Mouse (Mus musculus): ENCODE measurements around the gene Cks1b. TPM values are rescaled to one million over a fixed set of nuclear protein-coding genes. Genes with fewer than 3 reads are reported as not detected.

The Cks1b gene
- polyA plus RNA-seq, 1 experiment from 2014 or later, result 589 TPM

GRCm38 (mm10) chr3:89391663-89392511 lies 26.3 kb downstream of the Cks1b start:
- Histone ChIP-seq H3K9me3 (no peaks in the 10 kb centered on the region), H3K27ac (peak overlapping the region; percentile 93), H3K4me3 (peak overlapping the region; percentile 79), H3K4me1 (peaks cover 93% of the 10 kb centered on the region), H3K27me3 (ENCODE audit: insufficient read depth, poor library complexity, severe bottlenecking) (peaks cover 9% of the 10 kb centered on the region), H3K36me3 (no peaks in the 10 kb centered on the region)
- DNase-seq (ENCODE audit: low spot score), result no peak
- WGBS, result under 1% methylated on average over 55 of the region's 56 CpGs

- no peaks in the 10 kb centered on the region for H3K9me3 ChIP-seq
- peak overlapping the region; percentile 79 for H3K4me3 ChIP-seq
- no peak for DNase-seq (ENCODE audit: low spot score)
- H3K27me3 ChIP-seq (ENCODE audit: insufficient read depth, poor library complexity, severe bottlenecking), result peaks cover 9% of the 10 kb centered on the region
- H3K4me1 ChIP-seq, result peaks cover 86% of the 10 kb centered on the region
- H3K27ac ChIP-seq, result peak overlapping the region; percentile 93
- no peaks in the 10 kb centered on the region for H3K36me3 ChIP-seq
- WGBS, result 15% methylated on average over 19 of the region's 19 CpGs
Observed at GRCm38 (mm10) chr3:89390699-89391662, 27.2 kb downstream of the Cks1b start.

- H3K4me1 ChIP-seq, result peaks cover 84% of the 10 kb centered on the region
- H3K27me3 ChIP-seq (ENCODE audit: insufficient read depth, poor library complexity, severe bottlenecking), result peaks cover 12% of the 10 kb centered on the region
Observed at GRCm38 (mm10) chr3:89390111-89390515, 28.1 kb downstream of the Cks1b start.

DNA sequence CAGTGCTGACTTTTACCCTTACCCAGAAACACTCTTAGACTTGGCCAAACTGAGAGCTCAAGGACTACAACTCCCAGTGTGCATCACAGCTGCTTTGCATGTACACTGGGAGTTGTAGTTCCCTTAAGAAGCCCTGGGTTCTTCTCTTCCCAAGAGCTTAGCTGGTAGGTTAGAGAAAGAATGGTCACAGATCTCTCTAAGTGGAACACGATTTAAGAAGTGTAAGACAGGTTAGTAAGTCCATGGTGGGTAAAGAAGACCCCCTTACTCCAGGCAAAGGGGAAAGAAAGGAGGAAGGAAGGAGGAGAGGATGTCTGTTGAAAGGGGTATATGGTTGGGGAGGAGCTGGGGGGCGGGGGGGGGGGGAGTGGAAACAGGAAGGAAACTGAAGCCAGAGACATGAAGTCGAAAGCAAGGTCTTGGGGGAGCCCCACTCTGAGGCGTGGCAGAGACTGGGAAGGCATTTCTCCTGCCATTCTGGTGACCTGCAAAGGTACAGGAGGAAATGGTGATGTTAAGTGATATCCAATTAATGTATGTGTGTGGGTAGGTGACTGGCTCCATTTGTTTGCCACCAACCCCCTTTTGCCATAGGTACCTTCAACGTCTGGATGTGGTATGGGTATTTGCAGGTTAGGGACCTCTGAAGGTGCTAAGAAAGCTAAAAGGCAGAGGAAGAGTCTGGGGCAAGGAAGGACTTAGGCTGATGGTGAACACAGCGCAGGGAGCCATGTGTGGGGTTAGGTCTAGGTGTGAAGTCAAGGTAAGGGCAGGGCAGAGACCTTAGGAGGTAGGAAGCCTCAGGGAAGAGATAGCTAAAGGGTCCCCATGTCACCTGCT lies 29.1 kb downstream of the Cks1b start:
- H3K27me3 ChIP-seq (ENCODE audit: insufficient read depth, poor library complexity, severe bottlenecking), result peaks cover 12% of the 10 kb centered on the region
- H3K27ac ChIP-seq, result peak overlapping the region; percentile 22; the same call in 1 of the 2 replicates
- 45% methylated on average over 6 of the region's 6 CpGs for WGBS
- H3K4me3 ChIP-seq, result no peak overlapping the region
- no peaks in the 10 kb centered on the region for H3K36me3 ChIP-seq
- no peaks in the 10 kb centered on the region for H3K9me3 ChIP-seq
- DNase-seq (ENCODE audit: low spot score), result no peak
- peaks cover 84% of the 10 kb centered on the region for H3K4me1 ChIP-seq

More at GRCm38 (mm10) chr3:89390111-89390515, 28.1 kb downstream of the Cks1b start:
- H3K36me3 ChIP-seq, result no peaks in the 10 kb centered on the region
- peak overlapping the region; percentile 79; the same call in 1 of the 2 replicates for H3K4me3 ChIP-seq
- no peaks in the 10 kb centered on the region for H3K9me3 ChIP-seq
- no peak for DNase-seq (ENCODE audit: low spot score)
- peak overlapping the region; percentile 56 for H3K27ac ChIP-seq
- 62% methylated on average over 5 of the region's 5 CpGs for WGBS

DNA sequence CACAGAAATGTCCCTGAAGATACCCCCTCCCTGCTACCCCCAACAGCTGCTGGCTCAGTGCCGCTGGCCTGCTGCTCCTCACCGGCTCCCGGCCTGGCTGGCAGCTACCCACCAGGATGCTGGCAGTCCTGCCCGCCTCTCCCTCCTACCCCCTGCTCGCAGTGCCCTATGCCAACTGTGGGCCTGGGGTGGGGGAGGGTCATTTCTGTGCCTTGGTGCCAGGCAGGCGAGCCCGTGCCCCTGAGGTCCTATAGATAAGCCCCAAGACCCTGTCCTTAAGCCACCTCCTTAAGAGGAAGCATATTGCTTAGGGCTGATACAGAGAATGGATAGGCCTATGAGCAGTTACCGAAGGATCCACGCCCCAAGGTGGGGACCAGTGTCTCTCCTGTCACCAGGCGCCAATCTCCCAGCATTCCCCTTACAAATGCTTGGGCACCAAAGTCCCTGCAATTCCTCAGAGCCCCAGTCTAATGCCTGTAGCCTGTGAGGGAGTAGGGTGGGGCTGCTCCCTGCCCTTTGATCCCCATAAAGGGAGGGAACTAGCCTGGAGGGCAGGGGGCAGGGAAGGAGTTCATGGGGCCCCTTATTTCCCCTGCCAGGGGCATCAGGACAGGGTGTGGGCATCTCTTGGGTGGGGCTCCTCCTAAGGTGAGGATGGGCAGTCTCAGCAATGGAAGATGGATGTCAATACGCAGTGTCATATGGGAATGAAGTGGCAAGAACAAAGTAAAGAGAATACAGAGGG lies 29.9 kb downstream of the Cks1b start:
- 0 out of 2 replicates have a peak overlapping the region, but pooled peaks have one; percentile 27 for H3K4me3 ChIP-seq
- no peak overlapping the region for H3K27ac ChIP-seq
- no peak for DNase-seq (ENCODE audit: low spot score)
- H3K36me3 ChIP-seq, result no peaks in the 10 kb centered on the region
- no peaks in the 10 kb centered on the region for H3K9me3 ChIP-seq
- peaks cover 12% of the 10 kb centered on the region for H3K27me3 ChIP-seq (ENCODE audit: insufficient read depth, poor library complexity, severe bottlenecking)
- peaks cover 78% of the 10 kb centered on the region for H3K4me1 ChIP-seq
- WGBS, result 74% methylated on average over 11 of the region's 11 CpGs

DNA sequence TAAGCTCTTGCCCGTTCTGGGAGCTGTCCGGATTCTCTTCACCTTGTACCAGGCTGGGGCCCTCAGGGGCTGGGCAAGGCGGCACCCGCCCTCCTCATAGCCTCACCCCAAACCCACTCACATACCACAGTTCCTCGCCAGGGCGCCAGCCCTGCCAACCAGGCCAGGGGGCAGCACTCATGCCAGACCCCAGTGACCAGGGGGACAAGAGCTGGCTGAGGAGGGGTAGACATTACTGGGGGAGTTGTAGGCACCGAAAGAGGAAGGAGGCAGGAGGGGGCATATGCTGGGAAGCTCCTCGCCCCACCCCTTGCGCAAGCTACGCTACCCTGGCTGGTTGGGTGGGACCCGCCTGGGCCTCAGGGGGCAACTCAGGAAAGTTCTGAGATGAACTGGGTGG lies 30.6 kb downstream of the Cks1b start:
- H3K4me1 ChIP-seq, result peaks cover 72% of the 10 kb centered on the region
- peaks cover 12% of the 10 kb centered on the region for H3K27me3 ChIP-seq (ENCODE audit: insufficient read depth, poor library complexity, severe bottlenecking)
- no peak for DNase-seq (ENCODE audit: low spot score)
- H3K36me3 ChIP-seq, result no peaks in the 10 kb centered on the region
- 76% methylated on average over 11 of the region's 11 CpGs for WGBS
- H3K27ac ChIP-seq, result peak overlapping the region; percentile 57; the same call in 1 of the 2 replicates
- H3K9me3 ChIP-seq, result no peaks in the 10 kb centered on the region
- 0 out of 2 replicates have a peak overlapping the region, but pooled peaks have one; percentile 6 for H3K4me3 ChIP-seq

DNA sequence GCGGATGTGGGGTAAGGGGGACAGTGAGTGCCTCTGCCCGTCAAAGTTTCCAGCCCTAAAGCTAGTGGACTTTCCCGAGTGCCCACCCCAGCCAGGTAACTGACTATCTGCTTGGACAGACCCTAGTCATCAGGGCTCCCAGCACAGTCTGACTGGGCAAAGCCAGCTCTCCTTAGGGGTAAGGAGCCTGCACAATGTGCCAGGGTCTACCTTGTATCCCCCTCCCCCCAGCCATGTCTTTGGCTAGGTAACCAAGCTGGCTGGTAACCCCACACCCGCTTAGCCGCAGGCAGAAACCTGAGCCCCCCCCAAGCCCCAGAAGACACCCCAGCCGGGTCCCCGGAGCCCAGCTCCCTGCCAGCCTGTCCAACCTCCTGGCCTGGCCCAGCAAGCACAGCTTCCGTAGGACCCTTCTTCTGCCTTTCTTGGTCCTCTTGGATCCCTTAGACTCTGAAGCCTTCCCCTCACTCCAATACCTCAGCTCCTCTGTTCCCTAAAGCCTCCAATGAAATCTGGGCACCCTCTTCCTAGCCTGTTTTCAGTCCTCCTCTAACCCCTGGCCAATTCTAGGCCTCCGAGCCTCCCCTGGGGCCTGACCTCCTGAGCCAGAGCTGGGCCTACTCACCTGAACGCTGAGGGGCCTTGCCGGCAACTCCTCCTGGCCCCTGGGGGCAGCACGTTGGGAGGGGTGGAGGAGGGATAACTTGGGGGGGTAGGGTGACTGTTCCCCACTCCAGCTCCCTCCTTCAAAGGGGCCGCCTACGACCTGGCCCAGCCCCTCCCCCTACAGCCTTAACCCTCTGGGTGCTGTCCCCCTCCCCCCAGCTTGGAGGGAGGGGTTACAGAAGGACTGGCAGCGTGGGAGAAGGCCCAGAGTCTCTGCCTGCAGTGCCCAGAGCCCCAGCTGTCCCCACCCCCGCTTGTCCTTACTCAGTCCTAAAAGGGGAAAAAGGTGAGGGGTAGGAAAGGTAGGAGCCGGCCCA lies 31.5 kb downstream of the Cks1b start:
- Histone ChIP-seq H3K9me3 (no peaks in the 10 kb centered on the region), H3K4me1 (peaks cover 63% of the 10 kb centered on the region), H3K27me3 (ENCODE audit: insufficient read depth, poor library complexity, severe bottlenecking) (peaks cover 12% of the 10 kb centered on the region), H3K27ac (no peak overlapping the region), H3K36me3 (no peaks in the 10 kb centered on the region), H3K4me3 (no peak overlapping the region)
- WGBS, result 49% methylated on average over 17 of the region's 17 CpGs
- DNase-seq (ENCODE audit: low spot score), result no peak

- H3K27ac ChIP-seq, result no peak overlapping the region
- WGBS, result 39% methylated on average over 11 of the region's 11 CpGs
Observed at GRCm38 (mm10) chr3:89385451-89385850, 32.7 kb downstream of the Cks1b start.

DNA sequence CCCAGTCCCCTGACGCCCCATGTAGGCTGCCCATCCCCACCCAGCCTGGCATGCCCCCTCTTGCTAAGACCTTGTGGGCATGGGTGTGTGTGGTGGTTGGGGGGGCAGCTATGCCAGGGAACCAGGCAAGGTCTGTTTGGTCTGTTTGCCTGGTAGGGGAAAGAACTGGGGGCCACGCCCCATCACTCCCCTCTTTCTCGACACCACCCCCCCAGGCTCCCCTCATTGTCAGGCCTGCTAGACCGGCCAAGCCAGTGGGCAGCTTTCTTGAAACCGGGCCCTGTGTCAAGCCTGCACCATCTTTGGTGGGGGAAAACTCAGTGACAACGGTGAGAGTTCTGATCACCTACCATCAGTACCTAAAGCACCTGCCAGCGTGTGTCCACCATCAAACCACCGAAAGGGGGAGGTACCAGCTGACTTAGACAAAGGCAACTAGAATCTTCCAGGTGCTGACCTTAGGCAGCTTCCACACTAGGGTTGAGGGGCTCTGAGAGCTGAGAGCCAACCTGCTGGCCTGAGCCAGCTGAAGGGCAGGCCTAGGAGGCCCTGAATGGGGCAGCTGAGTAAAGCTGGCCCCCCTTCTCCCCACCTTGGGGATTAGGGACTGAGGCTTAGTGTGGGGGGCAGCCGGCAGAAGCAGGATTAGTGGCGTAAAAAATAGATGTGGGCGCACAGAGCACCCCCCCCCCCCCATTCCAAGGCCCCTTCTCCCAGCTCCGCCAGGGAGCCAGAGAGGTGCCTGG lies 33.7 kb downstream of the Cks1b start:
- Histone ChIP-seq H3K27me3 (ENCODE audit: insufficient read depth, poor library complexity, severe bottlenecking) (peaks cover 8% of the 10 kb centered on the region), H3K36me3 (peaks cover 19% of the 10 kb centered on the region), H3K4me3 (no peak overlapping the region), H3K9me3 (no peaks in the 10 kb centered on the region), H3K4me1 (peaks cover 45% of the 10 kb centered on the region), H3K27ac (peak overlapping the region; percentile 19; the same call in 1 of the 2 replicates)
- no peak for DNase-seq (ENCODE audit: low spot score)
- 78% methylated on average over 12 of the region's 12 CpGs for WGBS

More at GRCm38 (mm10) chr3:89385451-89385850, 32.7 kb downstream of the Cks1b start:
- H3K36me3 ChIP-seq, result peaks cover 10% of the 10 kb centered on the region
- H3K27me3 ChIP-seq (ENCODE audit: insufficient read depth, poor library complexity, severe bottlenecking), result peaks cover 8% of the 10 kb centered on the region
- peaks cover 50% of the 10 kb centered on the region for H3K4me1 ChIP-seq
- DNase-seq (ENCODE audit: low spot score), result no peak
- no peak overlapping the region for H3K4me3 ChIP-seq
- no peaks in the 10 kb centered on the region for H3K9me3 ChIP-seq

DNA sequence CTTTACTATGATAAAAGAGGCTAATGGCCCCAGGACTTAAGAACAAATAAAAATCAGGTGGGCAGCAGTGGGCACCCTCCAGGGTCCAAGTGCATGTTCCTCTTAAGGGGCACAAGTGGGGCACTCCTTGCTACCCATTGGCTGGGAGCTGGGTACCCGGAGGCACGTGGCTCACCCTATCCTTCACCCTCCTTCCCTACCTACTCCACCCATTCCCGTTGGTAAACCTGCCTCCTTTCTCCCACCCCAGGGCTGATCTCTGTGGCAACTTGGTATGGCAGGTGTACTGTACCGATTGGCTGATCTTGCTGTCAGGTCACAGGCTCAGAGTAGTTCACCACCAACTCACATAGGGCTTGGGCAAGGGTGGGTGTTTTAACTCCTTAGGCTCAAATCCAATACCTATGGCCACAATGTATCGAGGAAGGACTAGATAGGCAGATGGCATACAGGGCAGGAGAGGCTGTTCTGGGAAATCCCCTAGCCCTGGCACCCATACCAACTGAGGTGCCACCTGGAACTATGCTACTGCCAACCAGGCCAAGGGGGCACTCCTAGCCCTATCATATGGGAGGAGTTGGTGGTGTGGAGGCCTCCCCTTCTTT lies 34.4 kb downstream of the Cks1b start:
- Histone ChIP-seq H3K27me3 (ENCODE audit: insufficient read depth, poor library complexity, severe bottlenecking) (peaks cover 8% of the 10 kb centered on the region), H3K4me1 (peaks cover 47% of the 10 kb centered on the region), H3K4me3 (no peak overlapping the region), H3K27ac (no peak overlapping the region), H3K9me3 (no peaks in the 10 kb centered on the region), H3K36me3 (peaks cover 24% of the 10 kb centered on the region)
- DNase-seq (ENCODE audit: low spot score), result no peak
- WGBS, result 79% methylated on average over 5 of the region's 5 CpGs
